Mouse (Mus musculus) liver, embryonic 15.5 days (tissue): Measurements from ENCODE around the gene Inpp5f. TPM values are rescaled to one million over a fixed set of nuclear protein-coding genes. Genes with fewer than 3 reads are reported as not detected.

Source experiments
- ATAC-seq: fragments of 200-750 bp; cut with Nextera tagmentation; 2 replicates; pipeline ENCODE4 v1.8.0; 2017; ENCODE audit warnings: moderate number of reproducible peaks, mild to moderate bottlenecking, moderate library complexity; ENCODE audit not compliant: insufficient read depth
- H3K27ac ChIP-seq: fragments of 300-500 bp; sonication (generic); replicated peaks from 2 replicates; pipeline ENCODE4 v1.5.1; 2015; ENCODE audit warnings: mild to moderate bottlenecking, inconsistent platforms
- H3K27me3 ChIP-seq: fragments of 300-500 bp; sonication (generic); 2 replicates; pipeline ENCODE4 v1.6.1; 2015; ENCODE audit warnings: mild to moderate bottlenecking, inconsistent platforms
- H3K36me3 ChIP-seq: fragments of 300-500 bp; sonication (generic); replicated peaks from 2 replicates; pipeline ENCODE4 v1.6.1; 2015; ENCODE audit warnings: moderate library complexity, mild to moderate bottlenecking, inconsistent platforms
- H3K4me1 ChIP-seq: fragments of 300-500 bp; sonication (generic); replicated peaks from 2 replicates; pipeline ENCODE4 v1.6.1; 2015; ENCODE audit warnings: inconsistent platforms
- H3K4me2 ChIP-seq: fragments of 300-500 bp; sonication (generic); 2 replicates; pipeline ENCODE4 v1.6.1; 2015; ENCODE audit warnings: moderate library complexity, mild to moderate bottlenecking, inconsistent platforms
- H3K4me3 ChIP-seq: fragments of 300-500 bp; sonication (generic); replicated peaks from 2 replicates; pipeline ENCODE4 v1.5.1; 2015; ENCODE audit warnings: mild to moderate bottlenecking, inconsistent platforms
- H3K9ac ChIP-seq: fragments of 300-500 bp; sonication (generic); 2 replicates; pipeline ENCODE4 v1.6.1; 2015; ENCODE audit warnings: moderate library complexity, mild to moderate bottlenecking, inconsistent platforms
- H3K9me3 ChIP-seq: fragments of 300-500 bp; sonication (generic); replicated peaks from 2 replicates; pipeline ENCODE4 v1.6.1; 2016; ENCODE audit warnings: inconsistent platforms
- WGBS: fragments of 180-500 bp; shearing (Covaris S2); methylation state at CpG from one replicate; pipeline ENCODE4 v1.1.7; 2015; ENCODE audit warnings: mixed read lengths; ENCODE audit not compliant: insufficient replicate concordance; 5-methylcytosine and 5-hydroxymethylcytosine counted together
- polyA plus RNA-seq: library from polyadenylated mRNA; unstranded; fragments of >200 nt; fragmentation: Nextera tagmentation; extraction: Ambion mirVana; gene quantifications from 2 replicates; pipeline ENCODE4 v1.2.1, GENCODE M21; 2015

Gene Inpp5f
- polyA plus RNA-seq, 1 experiment from 2014 or later = 5.5 TPM

GRCm38 (mm10) chr7:128705735-128706134 lies 94.6 kb downstream of the Inpp5f start:
- WGBS = 24% methylated on average over 4 of the region's 4 CpGs
- Histone ChIP-seq H3K9me3 (no peaks in the 10 kb centered on the region), H3K9ac (no peak overlapping the region), H3K4me2 (no peak overlapping the region), H3K4me1 (no peaks in the 10 kb centered on the region), H3K4me3 (no peak overlapping the region), H3K36me3 (peaks cover 94% of the 10 kb centered on the region), H3K27ac (no peak overlapping the region), H3K27me3 (no peaks in the 10 kb centered on the region)
- peak; percentile 60; the same call in 1 of the 2 replicates for ATAC-seq

- H3K9me3 ChIP-seq = no peaks in the 10 kb centered on the region
- H3K36me3 ChIP-seq = peaks cover 89% of the 10 kb centered on the region
- no peak overlapping the region for H3K4me3 ChIP-seq
- no peak overlapping the region for H3K4me2 ChIP-seq
- no peak overlapping the region for H3K9ac ChIP-seq
- WGBS = 70% methylated on average over 4 of the region's 4 CpGs
- no peak for ATAC-seq
- H3K27ac ChIP-seq = no peak overlapping the region
- no peaks in the 10 kb centered on the region for H3K27me3 ChIP-seq
- no peaks in the 10 kb centered on the region for H3K4me1 ChIP-seq
Measured at GRCm38 (mm10) chr7:128717991-128718390, 106.9 kb downstream of the Inpp5f start.

DNA sequence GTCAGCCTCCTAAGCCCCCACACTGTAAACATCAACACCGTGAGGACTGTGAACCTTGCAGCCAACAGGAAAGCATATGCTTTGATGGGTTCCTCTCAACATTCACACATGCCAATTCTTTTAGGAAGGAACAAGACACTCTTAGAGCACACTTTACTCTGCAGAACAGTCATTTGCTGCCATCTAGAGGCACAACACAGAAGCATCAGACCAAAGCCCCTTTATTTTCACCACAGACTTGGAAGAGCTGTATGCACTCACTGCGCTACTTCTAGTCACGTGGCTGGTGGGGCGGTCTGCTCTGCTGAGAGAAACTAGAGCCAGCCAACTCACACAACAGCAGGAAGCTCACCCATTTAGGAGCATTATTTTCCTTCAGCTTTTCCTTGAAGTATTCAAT lies 113.6 kb downstream of the Inpp5f start:
- ATAC-seq = peak; percentile 62
- Histone ChIP-seq H3K4me3 (no peak overlapping the region), H3K9me3 (no peaks in the 10 kb centered on the region), H3K36me3 (peaks cover 33% of the 10 kb centered on the region), H3K27me3 (no peaks in the 10 kb centered on the region), H3K4me2 (no peak overlapping the region), H3K27ac (no peak overlapping the region), H3K9ac (no peak overlapping the region), H3K4me1 (peaks cover 25% of the 10 kb centered on the region)
- 26% methylated on average over 4 of the region's 4 CpGs for WGBS

- Histone ChIP-seq H3K9me3 (no peaks in the 10 kb centered on the region), H3K27me3 (no peaks in the 10 kb centered on the region), H3K4me3 (no peak overlapping the region), H3K36me3 (peaks cover 30% of the 10 kb centered on the region), H3K27ac (no peak overlapping the region), H3K9ac (no peak overlapping the region), H3K4me2 (no peak overlapping the region), H3K4me1 (peaks cover 25% of the 10 kb centered on the region)
- 77% methylated on average over 9 of the region's 9 CpGs for WGBS
- no peak for ATAC-seq
Measured at GRCm38 (mm10) chr7:128725189-128725588, 114.1 kb downstream of the Inpp5f start.

DNA sequence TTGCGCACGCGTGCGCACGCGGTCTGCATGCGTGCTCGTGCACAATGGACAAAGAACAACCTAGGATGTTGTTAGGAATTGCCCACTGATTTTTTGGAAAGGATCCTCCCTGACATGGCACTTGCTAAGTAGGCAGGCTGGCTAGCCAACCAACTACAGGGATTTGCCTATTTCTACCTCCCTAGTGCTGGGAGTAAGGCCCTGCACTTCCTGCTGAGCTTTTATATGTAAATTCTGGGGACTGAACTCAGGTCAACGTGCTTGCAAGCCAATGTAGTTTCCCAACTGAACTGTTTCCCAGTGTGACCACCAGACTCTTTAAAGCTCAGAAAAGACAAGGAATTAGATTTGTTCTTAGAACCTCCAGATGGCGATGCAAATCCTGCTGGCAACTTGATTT lies 115.9 kb downstream of the Inpp5f start:
- WGBS = 86% methylated on average over 10 of the region's 10 CpGs
- ATAC-seq = no peak

DNA sequence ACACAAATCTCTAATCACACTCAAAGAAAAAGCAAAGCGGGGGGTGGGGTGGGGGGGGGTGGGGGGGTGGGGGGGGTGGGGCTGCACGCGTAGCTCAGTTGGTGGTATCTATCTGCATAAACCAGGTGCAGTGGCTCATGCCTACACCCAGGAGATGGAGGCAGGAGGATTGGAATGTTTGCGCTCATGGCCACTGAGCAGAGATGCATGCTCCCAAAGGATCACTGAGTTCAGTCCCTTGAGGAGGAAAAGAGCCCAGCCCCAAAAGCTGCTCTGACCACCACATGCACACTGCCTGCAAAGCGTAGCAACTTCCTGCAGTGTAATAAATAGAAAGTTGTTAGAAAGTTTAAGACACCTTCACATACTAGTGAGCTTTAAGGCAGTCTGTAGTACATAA lies 116.6 kb downstream of the Inpp5f start:
- Histone ChIP-seq H3K27ac (no peak overlapping the region), H3K4me2 (no peak overlapping the region), H3K4me3 (no peak overlapping the region), H3K4me1 (peaks cover 40% of the 10 kb centered on the region), H3K9me3 (no peaks in the 10 kb centered on the region), H3K36me3 (peaks cover 10% of the 10 kb centered on the region), H3K9ac (no peak overlapping the region), H3K27me3 (no peaks in the 10 kb centered on the region)
- no peak for ATAC-seq
- 46% methylated on average over 5 of the region's 5 CpGs for WGBS

More for the DNA sequence above, 115.9 kb downstream of the Inpp5f start:
- Histone ChIP-seq H3K4me2 (no peak overlapping the region), H3K27me3 (no peaks in the 10 kb centered on the region), H3K36me3 (peaks cover 16% of the 10 kb centered on the region), H3K27ac (no peak overlapping the region), H3K4me3 (no peak overlapping the region), H3K4me1 (peaks cover 36% of the 10 kb centered on the region), H3K9ac (no peak overlapping the region), H3K9me3 (no peaks in the 10 kb centered on the region)

DNA sequence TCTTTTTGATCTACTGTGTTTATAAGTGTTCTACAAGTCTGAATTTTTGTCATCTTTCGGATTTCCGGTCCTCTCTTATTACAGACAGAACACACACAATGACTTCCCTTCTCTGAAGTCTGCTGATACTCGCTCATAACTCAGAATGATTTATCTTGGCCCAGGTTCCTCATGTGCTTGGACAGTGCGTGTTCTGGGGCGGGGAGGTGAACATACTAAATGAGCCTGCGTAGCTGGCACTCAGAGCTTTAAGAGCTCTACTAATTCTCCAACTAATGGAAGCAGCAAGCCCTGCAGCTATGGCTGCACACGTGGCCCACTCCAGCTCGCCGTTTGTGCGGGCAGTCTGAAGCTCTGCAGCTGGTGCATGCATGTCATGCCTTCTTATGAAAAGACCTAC lies 117.6 kb downstream of the Inpp5f start:
- WGBS = 44% methylated on average over 10 of the region's 10 CpGs
- H3K4me3 ChIP-seq = no peak overlapping the region

GRCm38 (mm10) chr7:128731585-128731984 lies 120.5 kb downstream of the Inpp5f start:
- ATAC-seq = no peak
- H3K9ac ChIP-seq = no peak overlapping the region
- 54% methylated on average over 2 of the region's 2 CpGs for WGBS

More for the DNA sequence above, 117.6 kb downstream of the Inpp5f start:
- Histone ChIP-seq H3K9ac (no peak overlapping the region), H3K4me2 (no peak overlapping the region), H3K27ac (no peak overlapping the region), H3K9me3 (no peaks in the 10 kb centered on the region), H3K4me1 (peaks cover 42% of the 10 kb centered on the region), H3K36me3 (peaks cover 4% of the 10 kb centered on the region), H3K27me3 (no peaks in the 10 kb centered on the region)
- ATAC-seq = no peak

GRCm38 (mm10) chr7:128738041-128738440 lies 126.9 kb downstream of the Inpp5f start:
- Histone ChIP-seq H3K9ac (no peak overlapping the region), H3K4me1 (peaks cover 48% of the 10 kb centered on the region), H3K36me3 (peaks cover 4% of the 10 kb centered on the region), H3K4me3 (peak overlapping the region; percentile 93), H3K4me2 (peak overlapping the region; percentile 97), H3K27ac (peak overlapping the region; percentile 41; the same call in 1 of the 2 replicates), H3K9me3 (no peaks in the 10 kb centered on the region), H3K27me3 (peaks cover 12% of the 10 kb centered on the region)
- WGBS = 33% methylated on average over 5 of the region's 5 CpGs
- no peak for ATAC-seq

More at GRCm38 (mm10) chr7:128731585-128731984, 120.5 kb downstream of the Inpp5f start:
- Histone ChIP-seq H3K36me3 (peaks cover 4% of the 10 kb centered on the region), H3K27me3 (no peaks in the 10 kb centered on the region), H3K4me3 (no peak overlapping the region), H3K27ac (no peak overlapping the region), H3K9me3 (no peaks in the 10 kb centered on the region), H3K4me2 (no peak overlapping the region), H3K4me1 (peaks cover 40% of the 10 kb centered on the region)

GRCm38 (mm10) chr7:128739116-128739461 lies 128.0 kb downstream of the Inpp5f start:
- no peak for ATAC-seq

DNA sequence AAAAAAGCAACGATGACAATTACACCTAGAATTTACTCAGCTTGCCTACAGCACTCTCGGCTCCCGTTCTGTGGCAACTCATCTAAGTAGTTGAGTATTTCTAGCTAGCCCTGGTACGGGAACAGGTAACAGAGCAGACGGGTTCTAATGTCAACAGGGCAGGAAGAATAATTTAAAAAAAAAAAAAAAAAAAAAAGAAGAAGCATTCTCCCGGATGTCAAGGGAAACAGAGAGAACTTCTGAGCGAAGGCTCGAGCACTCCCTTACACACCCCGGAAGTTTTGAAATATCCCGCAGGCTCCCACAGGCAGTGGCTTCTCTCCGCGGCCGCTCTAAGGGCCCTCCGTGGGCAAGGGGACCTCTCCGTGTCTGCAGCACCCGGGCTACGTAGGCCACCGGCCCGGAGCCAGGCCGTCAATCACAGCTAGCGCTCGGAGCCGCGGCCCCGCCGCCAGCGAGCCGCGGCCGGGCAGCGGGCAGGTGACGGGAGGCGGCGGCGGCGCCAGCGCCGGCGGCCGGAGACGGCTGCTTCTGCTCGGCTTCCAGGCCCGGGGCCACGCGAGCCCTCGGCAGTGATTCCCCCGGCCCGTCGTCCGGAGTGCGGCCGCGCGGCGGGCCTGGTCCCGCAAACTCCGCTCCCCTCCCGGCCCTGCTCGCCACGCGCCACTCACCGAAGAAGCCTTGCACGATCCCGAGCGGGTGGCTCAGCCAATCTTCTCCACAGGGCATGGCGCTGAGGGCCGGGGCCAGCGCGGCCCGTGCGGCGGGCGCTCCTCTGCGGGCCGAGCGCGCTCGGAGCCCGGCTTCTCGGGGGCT lies 128.5 kb downstream of the Inpp5f start:
- H3K4me3 ChIP-seq = peak overlapping the region; percentile 93
- H3K4me1 ChIP-seq = peaks cover 52% of the 10 kb centered on the region
- H3K9ac ChIP-seq = peak overlapping the region; percentile 91
- H3K36me3 ChIP-seq = peaks cover under 1% of the 10 kb centered on the region; the same call in 1 of the 2 replicates
- H3K4me2 ChIP-seq = peak overlapping the region; percentile 97
- H3K27ac ChIP-seq = peak overlapping the region; percentile 79
- H3K27me3 ChIP-seq = peaks cover 12% of the 10 kb centered on the region
- WGBS = under 1% methylated on average over 69 of the region's 80 CpGs
- ATAC-seq = peak; percentile 47
- no peaks in the 10 kb centered on the region for H3K9me3 ChIP-seq

More at GRCm38 (mm10) chr7:128739116-128739461, 128.0 kb downstream of the Inpp5f start:
- WGBS = 3% methylated on average over 15 of the region's 15 CpGs
- peaks cover 4% of the 10 kb centered on the region for H3K36me3 ChIP-seq
- no peaks in the 10 kb centered on the region for H3K9me3 ChIP-seq
- H3K4me1 ChIP-seq = peaks cover 47% of the 10 kb centered on the region
- peak overlapping the region; percentile 91 for H3K9ac ChIP-seq
- 0 out of 2 replicates have a peak overlapping the region, but pooled peaks have one; percentile 4 for H3K27ac ChIP-seq
- H3K27me3 ChIP-seq = peaks cover 12% of the 10 kb centered on the region
- peak overlapping the region; percentile 97 for H3K4me2 ChIP-seq
- peak overlapping the region; percentile 93 for H3K4me3 ChIP-seq
